Mouse (Mus musculus) gastrocnemius, adult 8-10 months (tissue): Measurements from ENCODE around the gene Trip10. TPM values are rescaled to one million over a fixed set of nuclear protein-coding genes. Genes with fewer than 3 reads are reported as not detected.

Experiments
- DNase-seq, 2 experiments: peaks; one replicate each; pipeline ENCODE4 v3.0.0; 2022; ENCODE audit warnings: low spot score in 2 of 2
- total RNA-seq, 4 experiments: library from RNA; stranded (reverse); gene quantifications; 2 replicates each; pipeline ENCODE4 v1.2.4; 2022

Gene Trip10
- total RNA-seq, 4 experiments from 2014 or later, result 169 to 191 (median 176) TPM

DNA sequence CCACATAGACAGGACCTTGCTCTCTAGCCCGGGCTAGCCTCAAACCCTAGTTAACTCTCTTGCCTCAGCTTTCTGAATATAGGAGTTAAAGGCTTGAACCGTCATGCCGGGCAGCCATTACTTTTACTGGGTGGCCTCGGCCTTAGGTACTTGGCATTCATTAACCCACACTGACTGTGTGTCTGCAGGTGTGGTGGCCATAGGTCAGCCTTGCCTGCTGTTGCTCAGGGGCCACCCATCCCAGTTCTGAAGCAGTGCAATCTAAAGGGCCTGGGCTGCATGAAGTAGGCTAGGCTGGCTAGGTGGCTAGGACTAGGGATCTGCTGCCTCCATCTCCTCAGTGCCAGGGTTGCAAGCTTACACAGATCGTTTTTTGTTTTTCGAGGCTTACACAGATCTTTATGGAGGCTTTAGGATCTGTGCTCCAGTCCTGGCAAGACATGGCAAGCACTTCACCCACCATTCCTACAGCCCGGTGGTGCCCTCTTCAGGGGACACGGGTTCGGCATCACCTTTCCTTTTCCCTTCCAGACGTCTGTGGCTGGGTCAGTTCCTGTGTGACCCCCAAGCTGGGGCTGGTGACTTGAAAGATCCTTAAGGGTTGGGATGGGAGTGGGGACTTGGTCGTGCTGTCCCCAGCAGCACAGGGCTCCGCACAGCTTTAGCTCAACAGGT is 14.9 kb upstream of the Trip10 start:
- DNase-seq, result no peak

GRCm38 (mm10) chr17:57235803-57236202 is 13.5 kb upstream of the Trip10 start:
- DNase-seq, result no peak

- no peak for DNase-seq
These were observed 12.1 kb upstream of the Trip10 start for GRCm38 (mm10) chr17:57237181-57237580.

GRCm38 (mm10) chr17:57243650-57244370 is 5.4 kb upstream of the Trip10 start:
- no peak for DNase-seq

DNA sequence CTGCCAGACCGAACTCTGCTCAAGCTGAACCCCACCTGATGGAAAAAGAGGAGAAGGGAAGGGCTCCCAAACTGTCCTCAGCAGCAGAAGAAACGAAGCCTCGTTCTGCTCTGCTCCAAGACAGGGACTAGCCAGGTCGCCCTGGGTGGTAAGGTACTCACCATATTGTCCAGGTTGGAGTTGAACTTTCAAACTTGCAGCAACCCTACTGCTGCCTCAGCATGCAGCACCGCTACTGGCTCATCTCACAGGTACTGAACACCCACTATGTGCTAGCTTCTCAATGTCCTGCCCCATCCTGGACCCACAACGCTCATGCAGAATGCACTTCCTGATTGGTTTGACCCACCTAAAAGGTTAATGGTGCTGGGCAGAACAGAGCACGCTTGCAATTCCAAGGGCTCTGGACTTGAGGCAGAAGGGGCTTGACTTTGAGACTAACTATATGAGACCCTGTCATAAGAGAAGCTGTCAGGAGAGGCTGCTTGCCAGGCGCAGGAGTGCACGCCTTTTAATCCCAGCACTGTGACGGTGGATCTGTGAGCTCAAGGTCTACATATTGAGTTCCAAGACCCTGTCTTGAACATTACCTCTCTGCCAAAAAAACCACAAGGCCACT is 3.8 kb upstream of the Trip10 start:
- DNase-seq, result no peak

DNA sequence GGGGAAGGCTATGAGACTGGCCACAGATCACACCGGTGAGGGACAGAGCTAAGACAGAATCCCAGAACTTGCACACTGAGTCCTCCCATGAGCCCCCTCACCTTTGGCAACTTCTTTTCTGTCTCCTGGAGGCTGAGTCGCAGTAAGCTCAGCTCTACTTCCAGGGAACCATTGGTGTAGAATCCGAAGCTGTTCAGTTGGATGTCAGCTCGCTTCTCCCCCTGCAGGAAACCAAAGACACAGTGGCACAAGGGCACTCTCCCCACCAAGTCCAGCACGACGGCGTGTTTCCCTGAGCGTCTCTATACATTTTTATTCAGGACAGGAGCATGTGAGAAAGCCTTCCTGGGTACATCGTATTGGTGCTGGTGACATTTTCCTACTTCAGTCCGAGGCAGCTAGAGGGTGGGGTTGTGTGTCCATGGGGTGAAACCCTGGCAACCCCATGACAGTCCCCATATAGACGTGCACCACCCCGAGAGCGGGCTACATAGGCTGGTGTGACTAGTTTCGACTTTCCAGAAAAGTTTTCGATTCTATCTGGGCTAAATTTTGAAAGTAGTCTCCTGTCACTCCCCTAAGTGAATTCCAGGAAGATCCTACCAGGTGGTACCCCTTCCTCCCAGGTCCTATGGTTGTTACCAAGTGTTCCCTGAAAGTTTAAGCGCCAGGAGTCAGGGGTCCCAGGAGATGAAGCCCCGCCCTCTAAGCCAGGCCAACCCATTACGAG is 2.4 kb upstream of the Trip10 start:
- no peak for DNase-seq

GRCm38 (mm10) chr17:57247393-57248200 is 1.7 kb upstream of the Trip10 start:
- peak; percentile 88 to 90 for DNase-seq

DNA sequence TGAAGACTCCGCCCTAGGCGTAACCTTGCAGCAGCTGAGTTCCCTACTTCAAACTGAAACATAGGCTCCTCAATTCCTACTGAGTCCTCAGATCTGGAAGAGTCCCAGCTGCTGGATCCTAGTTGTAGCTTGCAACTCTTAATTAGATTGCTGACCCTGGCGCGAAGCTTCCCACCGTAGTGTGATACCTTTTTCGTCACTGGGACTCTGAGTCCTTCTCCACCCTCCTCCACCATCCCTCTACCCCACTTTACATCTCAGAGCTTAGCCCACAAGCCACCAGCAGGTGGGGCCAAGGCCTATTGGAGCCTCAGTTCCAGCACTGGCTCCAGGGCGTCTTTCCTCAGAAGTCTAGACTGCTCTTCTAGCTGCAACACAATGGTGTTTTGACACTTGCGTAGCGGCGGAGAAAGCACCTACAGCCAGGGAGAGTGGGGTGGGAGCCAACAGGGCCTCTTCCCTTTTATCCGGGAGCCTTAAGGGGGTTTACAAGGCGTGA is 1.0 kb upstream of the Trip10 start, which contains the start of gene Gpr108:
Gene Gpr108, minus strand, starts transcription at position 246 of the 499 bp plus-strand sequence.
- DNase-seq, result peak; percentile 81 to 87

- no peak for DNase-seq
These were observed 484 bp upstream of the Trip10 start for GRCm38 (mm10) chr17:57248771-57249170.

GRCm38 (mm10) chr17:57250461-57251160 is 1.4 kb downstream of the Trip10 start:
- DNase-seq, result peak; percentile 43 to 72

GRCm38 (mm10) chr17:57251431-57251830 is 2.2 kb downstream of the Trip10 start:
- no peak for DNase-seq

DNA sequence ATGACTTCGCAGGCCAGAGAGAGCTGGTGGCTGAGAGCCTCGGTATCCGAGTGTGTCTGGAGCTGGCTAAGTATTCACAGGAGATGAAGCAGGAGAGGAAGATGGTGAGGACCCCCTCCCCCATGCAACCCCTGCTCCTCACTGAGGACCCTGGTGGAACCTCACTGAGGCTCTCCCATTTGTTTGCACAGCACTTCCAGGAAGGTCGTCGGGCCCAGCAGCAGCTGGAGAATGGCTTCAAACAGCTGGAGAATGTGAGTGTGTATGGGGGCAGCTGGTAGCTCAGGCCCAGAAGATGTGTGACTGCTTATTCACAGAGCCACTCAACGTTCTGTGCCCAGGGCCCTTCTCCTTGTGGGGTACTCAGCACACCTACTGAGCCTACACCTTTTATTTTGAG is 4.1 kb downstream of the Trip10 start:
- DNase-seq, result no peak

GRCm38 (mm10) chr17:57255354-57255753 is 6.1 kb downstream of the Trip10 start:
- peak; percentile 54 to 79 for DNase-seq

DNA sequence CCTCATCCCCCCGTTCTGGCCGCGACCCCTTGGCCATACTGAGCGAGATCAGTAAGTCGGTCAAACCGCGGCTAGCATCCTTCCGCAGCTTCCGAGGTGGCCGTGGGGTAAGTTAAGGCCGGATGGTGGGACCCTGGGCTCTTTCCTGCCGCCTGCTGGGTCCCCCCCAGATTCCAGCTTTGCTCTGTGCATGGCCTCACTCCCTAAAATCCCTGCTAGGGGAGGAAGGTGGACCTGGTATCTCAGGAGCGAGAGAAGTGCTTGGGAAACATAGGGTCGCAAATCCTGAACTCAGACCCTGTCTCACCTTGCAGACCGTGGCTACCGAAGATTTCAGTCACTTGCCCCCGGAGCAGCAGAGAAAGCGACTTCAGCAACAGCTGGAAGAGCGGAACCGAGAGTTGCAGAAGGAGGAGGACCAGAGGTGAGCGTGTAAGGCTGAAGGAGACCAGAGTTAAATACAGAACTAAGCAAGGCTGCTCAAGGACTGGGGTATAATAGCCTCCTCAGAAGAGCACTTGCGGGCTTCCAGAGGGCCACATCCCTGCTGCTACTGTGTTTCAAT is 7.7 kb downstream of the Trip10 start:
- no peak for DNase-seq

- DNase-seq, result no peak
These were observed 8.9 kb downstream of the Trip10 start for GRCm38 (mm10) chr17:57258191-57258590.

GRCm38 (mm10) chr17:57259742-57260141 is 10.5 kb downstream of the Trip10 start:
- peak; percentile 65 to 80 for DNase-seq

DNA sequence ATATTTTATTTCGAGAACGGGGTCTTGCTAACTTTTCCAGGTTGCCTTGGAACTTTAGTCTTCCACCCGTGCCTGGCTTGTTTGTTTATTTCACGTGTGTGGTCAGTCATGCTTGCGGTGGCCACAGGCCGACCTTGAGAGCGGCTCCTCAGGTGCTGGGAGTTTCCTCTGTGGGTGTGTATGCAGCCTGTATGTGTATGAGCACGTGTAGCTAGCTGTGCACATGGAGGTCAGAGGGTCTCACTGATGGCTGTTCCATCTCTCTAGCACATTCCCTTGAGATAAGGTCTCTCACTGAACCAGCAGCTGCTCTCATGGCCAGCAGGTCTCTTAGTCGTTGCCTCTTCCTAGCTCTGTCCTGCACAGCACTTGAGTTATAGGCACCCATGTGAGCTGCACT is 11.1 kb downstream of the Trip10 start:
- no peak for DNase-seq

DNA sequence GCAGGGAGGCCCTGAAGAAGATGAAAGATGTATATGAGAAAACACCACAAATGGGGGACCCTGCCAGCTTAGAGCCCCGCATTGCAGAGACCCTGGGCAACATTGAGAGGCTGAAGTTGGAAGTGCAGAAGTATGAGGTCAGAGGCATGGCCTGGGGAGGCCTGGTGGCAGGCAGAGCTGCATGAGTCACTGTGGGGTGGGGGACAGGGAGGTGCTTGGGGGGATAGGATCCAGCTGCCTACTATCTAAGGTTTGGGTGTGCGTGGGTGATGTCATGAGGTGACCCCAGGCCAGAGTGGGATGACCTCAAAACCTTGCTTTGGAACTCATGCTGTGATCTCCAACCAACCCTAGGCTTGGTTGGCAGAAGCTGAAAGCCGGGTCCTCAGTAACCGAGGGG is 12.0 kb downstream of the Trip10 start:
- no peak for DNase-seq

DNA sequence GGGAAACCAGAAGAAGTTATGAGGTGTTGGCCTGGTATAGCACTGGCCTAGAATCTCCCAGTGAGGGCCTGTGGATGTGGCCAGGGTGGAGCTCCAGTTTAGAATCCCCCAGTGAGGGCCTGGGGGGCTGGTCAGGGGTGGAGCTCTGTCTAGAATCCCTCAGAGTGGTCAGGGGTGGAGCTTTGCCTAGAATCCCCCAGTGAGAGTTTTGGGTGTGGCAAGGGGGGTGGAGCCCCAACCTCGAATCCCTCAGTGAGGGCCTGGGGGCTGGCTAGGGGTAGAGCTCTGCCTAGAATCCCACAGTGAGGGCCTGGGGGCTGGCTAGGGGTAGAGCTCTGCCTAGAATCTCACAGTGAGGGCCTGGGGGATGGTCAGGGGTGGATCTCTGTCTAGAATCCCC is 12.5 kb downstream of the Trip10 start:
- DNase-seq, result no peak
